Mouse (Mus musculus) forebrain, embryonic 14.5 days (tissue): ENCODE measurements at regions not wholly inside any gene's neighbourhood (a gene's known extent, or its start where the extent isn't known, plus 50 kb on each side); places are given as distances from the start of the nearest gene placed in this dataset.

Experiments used
- ATAC-seq: fragments of 200-750 bp; cut with Nextera tagmentation; 2 replicates; pipeline ENCODE4 v1.8.0; 2017; ENCODE audit warnings: mild to moderate bottlenecking, moderate library complexity
- DNase-seq: peaks from one replicate; pipeline ENCODE4 v3.0.0-alpha.2; 2015; ENCODE audit warnings: low spot score
- H3K27ac ChIP-seq: fragments of 300-500 bp; sonication (generic); 2 replicates; pipeline ENCODE4 v1.5.1; 2014; ENCODE audit warnings: low read depth, mild to moderate bottlenecking, control low read depth, low read length, moderate library complexity
- H3K27me3 ChIP-seq: fragments of 300-500 bp; sonication (generic); replicated peaks from 2 replicates; pipeline ENCODE4 v1.6.1; 2014; ENCODE audit warnings: low read length, control low read depth, mixed read lengths; ENCODE audit not compliant: control insufficient read depth, insufficient read depth
- H3K36me3 ChIP-seq: fragments of 300-500 bp; sonication (generic); 2 replicates; pipeline ENCODE4 v1.6.1; 2014; ENCODE audit warnings: low read length, control low read depth; ENCODE audit not compliant: control insufficient read depth, insufficient read depth
- H3K4me1 ChIP-seq: fragments of 300-500 bp; sonication (generic); 2 replicates; pipeline ENCODE4 v1.6.1; 2014; ENCODE audit warnings: antibody characterized with exemption, low read length, control low read depth; ENCODE audit not compliant: control insufficient read depth, insufficient read depth
- H3K4me2 ChIP-seq: fragments of 300-500 bp; sonication (generic); 2 replicates; pipeline ENCODE4 v1.6.1; 2014; ENCODE audit warnings: mild to moderate bottlenecking, control low read depth, low read length
- H3K4me3 ChIP-seq: fragments of 300-500 bp; sonication (generic); 2 replicates; pipeline ENCODE4 v1.5.1; 2014; ENCODE audit warnings: low read depth, low read length, control low read depth
- H3K9ac ChIP-seq: fragments of 300-500 bp; sonication (generic); 2 replicates; pipeline ENCODE4 v1.6.1; 2014; ENCODE audit warnings: mild to moderate bottlenecking, low read length, control low read depth, moderate library complexity
- H3K9me3 ChIP-seq: fragments of 300-500 bp; sonication (generic); replicated peaks from 2 replicates; pipeline ENCODE4 v1.6.1; 2016; ENCODE audit warnings: low read length, control low read depth, mixed read lengths; ENCODE audit not compliant: control insufficient read depth
- WGBS: fragments of 180-500 bp; shearing (Covaris S2); extraction: QIAGEN DNeasy Blood & Tissue Kit; methylation state at CpG from one replicate; pipeline ENCODE4 v1.1.7; 2014; 5-methylcytosine and 5-hydroxymethylcytosine counted together

DNA sequence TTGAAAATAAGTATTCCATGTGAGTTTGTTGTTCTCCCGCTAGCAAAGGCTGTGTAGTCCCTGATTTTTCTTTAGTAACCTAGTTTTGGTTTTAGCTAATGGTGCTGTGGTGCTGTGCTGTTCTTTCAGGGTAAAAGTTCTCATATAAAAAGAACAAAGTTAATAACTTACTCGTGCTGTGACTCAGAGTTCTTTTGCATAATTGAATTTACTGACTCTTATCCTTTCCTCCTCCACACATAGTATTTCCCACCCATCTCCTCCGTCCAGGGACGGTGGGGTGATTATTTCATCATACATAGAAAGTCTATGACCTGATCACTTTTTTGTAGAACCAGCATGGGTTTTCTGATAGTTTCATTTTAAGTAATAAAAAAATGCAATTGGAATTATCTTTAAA, 673.1 kb upstream of the 4930412O13Rik start:
- Histone ChIP-seq H3K27me3 (no peaks in the 10 kb centered on the region), H3K4me2 (no peak overlapping the region), H3K27ac (no peak overlapping the region), H3K36me3 (no peaks in the 10 kb centered on the region), H3K4me1 (no peaks in the 10 kb centered on the region), H3K4me3 (no peak overlapping the region), H3K9ac (no peak overlapping the region), H3K9me3 (no peaks in the 10 kb centered on the region)
- DNase-seq (no peak), ATAC-seq (no peak)
- 84% methylated on average over 4 of the region's 4 CpGs for whole genome bisulfite sequencing
